Mouse (Mus musculus) left cerebral cortex, postnatal 36 days (tissue): Measurements from ENCODE around the gene Spef2. TPM values are rescaled to one million over a fixed set of nuclear protein-coding genes. Genes with fewer than 3 reads are reported as not detected.
"Not testable (repeated sequence)": the region's sequence is repeated elsewhere in the genome, so short reads cannot be mapped to it uniquely, and the experiment has no call there.

Experiments used
- DNase-seq, 2 experiments: peaks; one replicate each; pipeline ENCODE4 v3.0.0; 2021 to 2022; ENCODE audit warnings: low spot score in 2 of 2, mixed read lengths in 1 of 2
- intact Hi-C: fragments of 180-260 bp; cut with DNase I; formaldehyde crosslinking; loops from one replicate; pipeline ENCODE4 v1.15.1; 2025
- total RNA-seq, 2 experiments: library from RNA; stranded (reverse); gene quantifications; 2 replicates each; pipeline ENCODE4 v1.2.3; 2021

Spef2 gene
- total RNA-seq, 2 experiments from 2014 or later = 0.77 to 0.96 TPM

DNA sequence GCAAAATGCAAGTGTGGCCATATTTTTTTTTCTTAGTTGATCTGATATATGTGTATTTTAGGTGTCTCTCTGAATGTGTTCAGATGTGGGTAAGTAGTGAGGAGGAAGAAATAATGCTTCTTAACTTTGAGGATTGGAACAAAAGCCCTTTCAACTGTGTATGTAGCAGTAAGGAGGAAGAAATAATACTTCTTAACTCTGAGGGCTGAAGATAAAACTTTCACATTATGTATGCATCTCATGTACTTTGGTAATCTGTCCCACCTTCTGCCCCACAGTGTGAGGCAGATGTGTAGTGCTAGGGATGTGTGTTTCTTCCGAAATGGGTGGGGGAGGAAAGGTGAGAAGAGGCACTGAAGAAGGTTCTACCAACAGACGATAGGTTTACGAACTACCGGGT, 181.4 kb downstream of the Spef2 start:
- intact Hi-C loops = no loop called here
- no peak for DNase-seq

DNA sequence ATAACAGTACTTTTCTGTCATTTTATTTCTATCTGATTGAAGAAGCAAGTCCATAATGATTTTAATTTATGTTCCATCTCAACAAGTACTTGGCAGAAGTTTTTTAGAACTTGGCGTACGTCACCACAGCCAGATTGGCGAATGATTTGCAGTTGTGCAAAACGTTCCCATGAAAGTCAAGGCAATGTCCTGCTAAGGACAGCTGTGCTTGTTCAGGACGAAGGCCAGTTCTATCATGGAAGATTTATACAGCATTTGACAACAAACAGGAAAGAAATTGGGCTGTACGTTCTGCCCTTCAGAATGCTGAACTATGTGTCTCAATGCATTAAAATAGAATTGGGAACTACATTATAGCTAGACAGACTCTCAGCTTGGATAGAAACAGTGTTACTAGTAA, 183.3 kb downstream of the Spef2 start:
- intact Hi-C loops = no loop called here
- DNase-seq = no peak

- intact Hi-C loops = no loop called here
Measured at GRCm38 (mm10) chr15:9564156-9564555, 184.5 kb downstream of the Spef2 start.

GRCm38 (mm10) chr15:9557264-9557663, 191.4 kb downstream of the Spef2 start:
- DNase-seq, intact Hi-C loops: not testable (repeated sequence)

More at GRCm38 (mm10) chr15:9564156-9564555, 184.5 kb downstream of the Spef2 start:
- no peak for DNase-seq

- intact Hi-C loops = no loop called here
- no peak for DNase-seq
Measured at GRCm38 (mm10) chr15:9548951-9549350, 199.7 kb downstream of the Spef2 start.

DNA sequence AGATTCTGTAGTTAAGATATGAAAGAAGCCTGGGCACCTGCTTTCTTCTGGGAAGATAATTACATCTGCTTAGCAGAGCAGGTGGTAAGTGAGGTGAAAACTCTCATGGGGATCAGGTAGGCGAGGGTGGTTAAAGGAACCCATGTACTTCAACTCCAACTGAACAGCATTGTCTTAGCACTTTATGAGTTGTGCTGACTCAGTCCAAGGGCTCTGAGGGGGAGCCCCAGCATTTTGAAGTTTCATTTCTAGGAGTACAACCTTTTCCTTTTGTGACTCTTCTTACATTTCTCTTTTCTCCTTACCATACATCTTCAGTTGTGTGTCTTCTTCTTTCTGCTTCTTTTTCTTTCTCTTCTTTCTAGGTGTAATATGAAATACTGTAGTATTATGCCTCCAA, 213.5 kb downstream of the Spef2 start:
- intact Hi-C loops = no loop called here
- DNase-seq = no peak

- DNase-seq = no peak
- intact Hi-C loops = no loop called here
Measured at GRCm38 (mm10) chr15:9533356-9533902, 215.2 kb downstream of the Spef2 start.

DNA sequence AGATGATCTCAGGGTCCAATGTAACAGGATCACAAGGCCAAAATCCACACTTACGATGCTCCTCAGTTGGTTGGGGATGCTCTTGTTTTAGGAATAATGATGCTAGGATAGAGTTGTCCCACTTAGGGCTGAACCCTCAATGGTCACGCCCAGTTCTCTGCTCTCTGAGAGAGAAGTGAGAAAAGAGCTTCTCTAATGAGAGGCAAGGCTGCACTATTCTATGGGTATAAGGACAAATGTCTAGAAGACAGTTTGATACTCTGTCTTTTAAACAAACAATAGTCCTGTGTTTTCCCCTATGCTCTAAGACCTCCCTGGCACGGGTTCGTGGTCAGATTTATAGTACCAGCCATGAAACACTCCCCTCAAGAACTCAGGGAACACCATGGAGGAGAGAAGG, 218.6 kb downstream of the Spef2 start, which contains the start of gene Il7r:
Gene Il7r (minus strand): TSS at position 101 of the 400 bp plus-strand sequence.
- intact Hi-C loops = no loop called here
- no peak for DNase-seq

DNA sequence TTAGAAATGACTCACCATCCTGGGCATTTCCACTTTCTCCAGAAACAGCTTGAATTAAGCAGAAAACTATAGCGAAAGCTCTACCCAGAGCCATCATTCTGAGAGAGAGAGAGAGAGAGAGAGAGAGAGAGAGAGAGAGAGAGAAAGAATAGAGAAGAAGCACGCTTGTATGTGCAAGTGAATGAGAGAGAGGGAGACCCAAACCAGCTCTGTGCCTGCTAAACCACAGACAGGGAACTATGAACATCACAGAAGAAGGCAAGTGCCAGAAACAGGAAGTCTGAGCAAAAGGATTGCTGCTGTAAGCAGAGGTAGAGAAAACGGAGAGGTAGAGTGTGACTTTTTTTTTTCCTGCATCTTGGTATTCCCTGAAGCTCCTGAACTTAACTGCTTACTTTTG, 219.0 kb downstream of the Spef2 start:
- DNase-seq = no peak
- intact Hi-C loops = no loop called here

Other genes starting within 250 kb of the Spef2 start
- under 1 TPM; 0.39 to 0.48 TPM for gene Il7r, start 218.7 kb downstream of the Spef2 start, total RNA-seq